Mouse (Mus musculus): ENCODE measurements at regions not wholly inside any gene's neighbourhood (a gene's known extent, or its start where the extent isn't known, plus 50 kb on each side); places are given as distances from the start of the nearest gene placed in this dataset.

DNA sequence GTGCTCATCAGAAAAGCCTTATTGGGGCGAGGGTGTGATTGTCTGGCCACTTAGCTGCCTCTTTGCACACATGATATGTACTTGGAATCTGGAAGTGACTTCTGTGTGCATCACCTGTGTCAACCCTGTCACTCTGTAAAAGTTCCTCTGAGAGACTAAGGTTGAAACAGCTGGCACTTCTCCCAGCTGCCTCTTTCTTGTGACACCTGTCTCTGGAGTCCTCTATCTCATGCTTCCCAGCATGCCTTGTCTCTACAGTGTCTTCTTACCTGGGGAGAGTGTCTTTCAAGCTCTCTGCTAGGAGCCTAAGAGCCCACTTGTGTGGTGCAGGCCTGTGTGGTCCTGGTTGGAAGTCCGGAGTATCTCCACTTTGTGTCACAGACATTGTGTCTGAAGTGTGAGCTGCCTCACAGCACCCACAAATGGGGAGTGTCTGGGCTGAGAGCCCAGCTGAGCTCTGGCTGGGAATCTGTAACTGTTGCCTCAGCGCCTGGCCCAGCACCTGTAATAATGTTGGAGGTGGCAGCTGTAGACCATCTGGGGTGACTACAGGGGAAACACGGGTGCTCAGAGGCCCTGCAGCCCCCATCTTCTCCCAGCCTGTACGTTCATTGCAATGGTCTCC lies 81.7 kb upstream of the Id2 start:
- Histone ChIP-seq H3K4me3 (replicated peaks; ENCODE audit: insufficient read depth, low read depth, low read length) (no peak overlapping the region), H3K27ac (ENCODE audit: insufficient read depth, low read length) (no peak overlapping the region), H3K27me3 (ENCODE audit: control insufficient read depth, insufficient read depth, low read length) (no peaks in the 10 kb centered on the region), H3K4me1 (ENCODE audit: control insufficient read depth, insufficient read depth, low read length) (no peaks in the 10 kb centered on the region)
- TF ChIP-seq CTCF (IDR thresholded peaks at IDR 0.05; ENCODE audit: borderline replicate concordance, insufficient read depth, low read depth, low read length) (no peak), POLR2A (IDR thresholded peaks at IDR 0.05; ENCODE audit: borderline replicate concordance, insufficient read depth, low read length) (no peak)
- 63% methylated on average over 5 of the region's 5 CpGs for WGBS
- no peak for DNase-seq

DNA sequence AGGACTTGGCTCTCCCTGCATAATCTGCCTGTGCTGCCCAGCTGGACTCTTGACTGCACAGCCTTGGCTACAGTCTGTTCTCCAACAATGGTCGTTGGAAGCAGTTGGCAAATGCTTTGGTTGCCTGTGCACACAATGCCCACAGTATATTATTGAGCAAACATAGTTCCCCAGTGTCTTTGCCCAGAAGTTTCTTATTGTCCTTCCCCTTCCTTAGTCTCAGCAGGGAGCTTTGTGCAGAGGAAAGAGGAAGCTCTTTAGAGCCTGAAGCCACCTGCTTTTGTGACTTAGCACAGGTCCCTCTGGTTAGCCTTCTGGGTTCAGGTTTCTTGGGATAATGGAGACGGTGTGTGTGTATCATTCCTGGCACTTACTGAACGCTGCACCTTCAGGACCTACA lies 80.9 kb upstream of the Id2 start:
- WGBS = 62% methylated on average over 3 of the region's 3 CpGs
- H3K27me3 ChIP-seq (ENCODE audit: control insufficient read depth, insufficient read depth, low read length) = no peaks in the 10 kb centered on the region
- no peak overlapping the region for H3K4me3 ChIP-seq (replicated peaks; ENCODE audit: insufficient read depth, low read depth, low read length)
- H3K27ac ChIP-seq (ENCODE audit: insufficient read depth, low read length) = no peak overlapping the region
- no peak for DNase-seq
- no peaks in the 10 kb centered on the region for H3K4me1 ChIP-seq (ENCODE audit: control insufficient read depth, insufficient read depth, low read length)
- TF ChIP-seq CTCF (IDR thresholded peaks at IDR 0.05; ENCODE audit: borderline replicate concordance, insufficient read depth, low read depth, low read length) (no peak), POLR2A (IDR thresholded peaks at IDR 0.05; ENCODE audit: borderline replicate concordance, insufficient read depth, low read length) (no peak)

DNA sequence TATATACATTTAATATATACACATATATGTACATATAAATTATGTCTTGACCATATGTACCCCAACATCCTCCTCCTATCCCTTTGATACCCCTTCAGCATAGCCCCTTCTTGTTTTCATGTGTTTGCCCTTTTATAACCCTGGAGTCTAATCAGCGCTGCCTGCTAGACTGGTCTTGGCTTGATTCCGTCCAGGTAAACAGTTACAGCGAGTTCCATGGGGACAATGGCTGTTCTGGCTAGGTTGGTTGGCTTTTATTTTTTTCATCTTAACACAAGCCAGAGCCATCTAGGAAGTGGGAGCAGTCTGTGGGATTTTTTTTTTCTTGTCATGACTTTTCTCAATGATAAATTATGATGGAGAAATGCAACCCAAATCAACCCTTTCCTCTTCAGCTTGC lies 79.6 kb upstream of the Id2 start:
- Histone ChIP-seq H3K4me3 (replicated peaks; ENCODE audit: insufficient read depth, low read depth, low read length) (no peak overlapping the region), H3K4me1 (ENCODE audit: control insufficient read depth, insufficient read depth, low read length) (no peaks in the 10 kb centered on the region), H3K27ac (ENCODE audit: insufficient read depth, low read length) (no peak overlapping the region), H3K27me3 (ENCODE audit: control insufficient read depth, insufficient read depth, low read length) (no peaks in the 10 kb centered on the region)
- WGBS = 94% methylated on average over 3 of the region's 3 CpGs
- TF ChIP-seq POLR2A (IDR thresholded peaks at IDR 0.05; ENCODE audit: borderline replicate concordance, insufficient read depth, low read length) (no peak), CTCF (IDR thresholded peaks at IDR 0.05; ENCODE audit: borderline replicate concordance, insufficient read depth, low read depth, low read length) (no peak)
- no peak for DNase-seq

DNA sequence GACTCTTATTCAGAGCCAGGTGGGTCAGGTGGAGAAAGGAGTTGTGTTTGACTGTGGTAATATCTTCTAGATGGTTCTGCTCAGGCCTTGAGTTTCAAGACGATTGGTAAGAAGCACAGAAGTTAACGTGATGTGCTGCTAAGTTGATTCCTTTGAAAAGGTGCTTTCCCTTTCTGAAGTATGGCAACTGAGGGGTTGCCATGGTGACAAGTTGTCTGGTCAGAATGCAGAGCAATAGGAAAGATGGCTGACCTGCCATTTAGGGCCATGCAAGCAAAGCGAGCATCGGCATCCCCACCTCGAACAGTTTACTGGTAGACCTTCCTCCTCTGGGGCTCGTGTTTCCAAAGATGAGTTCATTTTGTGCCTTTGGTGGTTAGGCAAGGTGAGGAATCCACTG lies 76.1 kb upstream of the Id2 start:
- Histone ChIP-seq H3K4me1 (ENCODE audit: control insufficient read depth, insufficient read depth, low read length) (no peaks in the 10 kb centered on the region), H3K27ac (ENCODE audit: insufficient read depth, low read length) (no peak overlapping the region), H3K4me3 (replicated peaks; ENCODE audit: insufficient read depth, low read depth, low read length) (no peak overlapping the region), H3K27me3 (ENCODE audit: control insufficient read depth, insufficient read depth, low read length) (no peaks in the 10 kb centered on the region)
- WGBS = 80% methylated on average over 6 of the region's 6 CpGs
- DNase-seq = no peak
- TF ChIP-seq POLR2A (IDR thresholded peaks at IDR 0.05; ENCODE audit: borderline replicate concordance, insufficient read depth, low read length) (no peak), CTCF (IDR thresholded peaks at IDR 0.05; ENCODE audit: borderline replicate concordance, insufficient read depth, low read depth, low read length) (no peak)

DNA sequence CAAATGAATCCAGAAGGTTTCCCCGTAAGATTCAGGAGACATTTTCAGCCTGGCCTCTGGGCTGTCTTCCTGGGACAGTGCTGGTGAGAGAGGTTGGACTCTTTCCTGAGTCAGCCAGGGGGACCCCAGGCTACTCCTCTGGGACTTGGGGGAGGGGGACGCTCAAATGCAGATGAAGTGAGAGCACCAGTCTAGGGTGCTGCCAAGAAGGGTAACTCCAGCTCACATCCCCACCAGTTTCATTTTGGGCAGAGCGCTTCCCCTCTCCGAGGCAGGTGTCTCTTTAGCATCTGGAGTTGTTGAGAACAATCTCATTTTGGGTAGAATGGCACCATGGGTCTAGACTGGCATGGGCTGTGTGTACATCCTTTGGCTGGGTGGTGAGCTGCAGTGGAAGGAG lies 75.5 kb upstream of the Id2 start:
- TF ChIP-seq POLR2A (IDR thresholded peaks at IDR 0.05; ENCODE audit: borderline replicate concordance, insufficient read depth, low read length) (no peak), CTCF (IDR thresholded peaks at IDR 0.05; ENCODE audit: borderline replicate concordance, insufficient read depth, low read depth, low read length) (no peak)

DNA sequence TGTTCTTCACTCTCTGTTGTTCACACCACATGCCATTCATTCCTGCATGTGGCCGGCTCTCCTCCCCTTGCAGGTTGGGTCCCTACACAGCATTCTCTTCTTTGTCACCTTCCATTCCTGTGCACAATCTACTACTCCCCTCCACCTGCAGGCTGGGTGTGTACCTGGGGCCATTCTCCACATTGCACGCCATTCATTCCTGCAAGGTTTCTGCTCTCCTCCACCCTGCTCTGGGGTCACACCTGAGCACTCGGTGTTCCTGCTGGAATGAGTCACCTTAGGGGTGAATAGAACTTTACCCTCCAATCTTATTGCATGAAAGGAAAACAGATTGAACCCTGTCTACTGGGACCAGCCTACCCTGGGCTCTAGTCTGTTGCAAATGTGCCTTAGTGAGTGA lies 72.7 kb upstream of the Id2 start:
- no peak overlapping the region for H3K27ac ChIP-seq (ENCODE audit: insufficient read depth, low read length)
- WGBS = over 99% methylated on average over 3 of the region's 3 CpGs
- H3K4me1 ChIP-seq (ENCODE audit: control insufficient read depth, insufficient read depth, low read length) = no peaks in the 10 kb centered on the region; the same call in 1 of the 2 replicates
- DNase-seq = no peak
- H3K27me3 ChIP-seq (ENCODE audit: control insufficient read depth, insufficient read depth, low read length) = no peaks in the 10 kb centered on the region
- TF ChIP-seq CTCF (IDR thresholded peaks at IDR 0.05; ENCODE audit: borderline replicate concordance, insufficient read depth, low read depth, low read length) (no peak), POLR2A (IDR thresholded peaks at IDR 0.05; ENCODE audit: borderline replicate concordance, insufficient read depth, low read length) (no peak)
- no peak overlapping the region for H3K4me3 ChIP-seq (replicated peaks; ENCODE audit: insufficient read depth, low read depth, low read length)

More for the DNA sequence above, 75.5 kb upstream of the Id2 start:
- Histone ChIP-seq H3K27ac (ENCODE audit: insufficient read depth, low read length) (no peak overlapping the region), H3K27me3 (ENCODE audit: control insufficient read depth, insufficient read depth, low read length) (no peaks in the 10 kb centered on the region), H3K4me3 (replicated peaks; ENCODE audit: insufficient read depth, low read depth, low read length) (no peak overlapping the region), H3K4me1 (ENCODE audit: control insufficient read depth, insufficient read depth, low read length) (no peaks in the 10 kb centered on the region; the same call in 1 of the 2 replicates)
- no peak for DNase-seq
- WGBS = 87% methylated on average over 4 of the region's 4 CpGs

DNA sequence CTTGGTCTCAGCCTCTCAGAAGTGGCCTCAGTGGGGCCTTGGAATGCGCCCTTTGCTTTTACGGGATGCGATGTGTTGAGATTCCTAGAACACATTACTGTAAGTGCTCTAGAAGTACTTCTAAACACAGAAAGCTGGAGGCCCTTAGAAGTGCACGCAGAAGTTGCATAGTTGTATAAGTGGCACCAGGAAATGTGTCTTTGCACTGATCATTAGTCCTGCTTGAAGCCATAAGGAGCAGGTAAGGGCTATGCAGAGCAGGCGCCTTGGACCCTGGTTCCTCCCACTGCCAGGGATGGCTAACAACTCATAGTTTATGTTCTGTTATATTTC lies 71.2 kb upstream of the Id2 start:
- TF ChIP-seq CTCF (IDR thresholded peaks at IDR 0.05; ENCODE audit: borderline replicate concordance, insufficient read depth, low read depth, low read length) (no peak), POLR2A (IDR thresholded peaks at IDR 0.05; ENCODE audit: borderline replicate concordance, insufficient read depth, low read length) (no peak)
- WGBS = 99% methylated on average over 5 of the region's 5 CpGs
- Histone ChIP-seq H3K27ac (ENCODE audit: insufficient read depth, low read length) (no peak overlapping the region), H3K4me1 (ENCODE audit: control insufficient read depth, insufficient read depth, low read length) (no peaks in the 10 kb centered on the region; the same call in 1 of the 2 replicates), H3K27me3 (ENCODE audit: control insufficient read depth, insufficient read depth, low read length) (no peaks in the 10 kb centered on the region), H3K4me3 (replicated peaks; ENCODE audit: insufficient read depth, low read depth, low read length) (no peak overlapping the region)
- DNase-seq = no peak

DNA sequence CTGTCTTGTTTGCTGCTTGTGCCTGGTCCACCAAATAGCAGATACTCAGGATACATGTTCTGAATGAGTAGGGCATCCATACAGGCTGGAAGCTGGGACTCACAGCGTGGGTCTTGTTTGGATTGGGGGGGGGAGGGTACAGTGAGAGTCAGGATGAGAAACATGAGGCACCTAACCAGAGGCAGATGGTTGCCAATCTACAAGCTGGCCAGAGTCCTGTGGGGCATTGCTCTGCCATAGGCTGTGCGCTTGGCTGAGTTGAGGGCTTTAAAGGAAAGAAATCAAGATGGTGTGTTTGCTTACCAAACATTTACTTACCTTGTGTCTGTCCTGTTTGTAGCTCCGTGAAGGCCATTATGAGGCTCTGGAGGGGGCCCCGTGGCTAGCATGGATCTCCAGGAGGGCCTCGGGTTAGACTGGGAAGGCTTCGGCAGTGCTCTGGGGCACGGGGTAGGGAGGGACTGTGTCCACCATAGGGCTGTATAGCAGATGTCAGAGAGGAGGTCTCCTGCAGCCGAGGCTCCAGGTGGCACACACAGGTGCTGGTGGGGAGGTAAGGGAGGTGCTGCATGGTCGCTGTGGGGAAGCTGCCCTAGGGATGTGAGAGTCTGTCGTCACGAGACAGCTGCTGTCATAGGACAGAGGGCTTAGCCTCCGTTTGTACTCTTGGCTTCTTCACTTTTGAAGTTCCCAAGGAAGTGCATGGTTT lies 70.7 kb upstream of the Id2 start:
- Histone ChIP-seq H3K4me3 (replicated peaks; ENCODE audit: insufficient read depth, low read depth, low read length) (no peak overlapping the region), H3K4me1 (ENCODE audit: control insufficient read depth, insufficient read depth, low read length) (no peaks in the 10 kb centered on the region; the same call in 1 of the 2 replicates), H3K27me3 (ENCODE audit: control insufficient read depth, insufficient read depth, low read length) (no peaks in the 10 kb centered on the region), H3K27ac (ENCODE audit: insufficient read depth, low read length) (no peak overlapping the region)
- 23% methylated on average over 12 of the region's 12 CpGs for WGBS
- DNase-seq = no peak
- TF ChIP-seq POLR2A (IDR thresholded peaks at IDR 0.05; ENCODE audit: borderline replicate concordance, insufficient read depth, low read length) = no peak
- TF ChIP-seq CTCF (IDR thresholded peaks at IDR 0.05; ENCODE audit: borderline replicate concordance, insufficient read depth, low read depth, low read length) = no peak
